Mouse (Mus musculus) embryonic facial prominence, embryonic 12.5 days (tissue): ENCODE results near the gene Nkpd1. TPM values are rescaled to one million over a fixed set of nuclear protein-coding genes. Genes with fewer than 3 reads are reported as not detected.

Experiments used
- ATAC-seq: fragments of 200-750 bp; cut with Nextera tagmentation; 2 replicates; pipeline ENCODE4 v1.8.0; 2017; ENCODE audit not compliant: insufficient number of reproducible peaks, insufficient read depth, low FRiP score, low TSS enrichment
- H3K27ac ChIP-seq: fragments of 300-500 bp; sonication (generic); 2 replicates; pipeline ENCODE4 v1.5.1; 2016; ENCODE audit warnings: mild to moderate bottlenecking
- H3K27me3 ChIP-seq: fragments of 300-500 bp; sonication (generic); 2 replicates; pipeline ENCODE4 v1.6.1; 2016; ENCODE audit warnings: mild to moderate bottlenecking, moderate library complexity
- H3K36me3 ChIP-seq: fragments of 300-500 bp; sonication (generic); 2 replicates; pipeline ENCODE4 v1.6.1; 2016; ENCODE audit warnings: mild to moderate bottlenecking
- H3K4me1 ChIP-seq: fragments of 300-500 bp; sonication (generic); 2 replicates; pipeline ENCODE4 v1.6.1; 2016
- H3K4me2 ChIP-seq: fragments of 300-500 bp; sonication (generic); replicated peaks from 2 replicates; pipeline ENCODE4 v1.6.1; 2016; ENCODE audit warnings: mild to moderate bottlenecking, moderate library complexity
- H3K4me3 ChIP-seq: fragments of 300-500 bp; sonication (generic); 2 replicates; pipeline ENCODE4 v1.5.1; 2016; ENCODE audit warnings: mild to moderate bottlenecking
- H3K9ac ChIP-seq: fragments of 300-500 bp; sonication (generic); 2 replicates; pipeline ENCODE4 v1.6.1; 2016; ENCODE audit warnings: mild to moderate bottlenecking, moderate library complexity
- H3K9me3 ChIP-seq: fragments of 300-500 bp; sonication (generic); 2 replicates; pipeline ENCODE4 v1.6.1; 2016; ENCODE audit warnings: mild to moderate bottlenecking, moderate library complexity
- WGBS: fragments of 180-500 bp; shearing (Covaris S2); methylation state at CpG from one replicate; pipeline ENCODE4 v1.1.7; 2016; 5-methylcytosine and 5-hydroxymethylcytosine counted together
- polyA plus RNA-seq: library from polyadenylated mRNA; unstranded; fragments of >200 nt; fragmentation: Nextera tagmentation; extraction: Ambion mirVana; gene quantifications from 2 replicates; pipeline ENCODE4 v1.2.1, GENCODE M21; 2016

Gene Nkpd1
- polyA plus RNA-seq, 1 experiment from 2014 or later, result 0.06 TPM

GRCm38 (mm10) chr7:19524420-19525104 lies 6.9 kb downstream of the Nkpd1 start:
- Histone ChIP-seq H3K9me3 (0 out of 2 replicates have a peak, but pooled peaks cover 2% of the 10 kb centered on the region), H3K36me3 (peaks cover 8% of the 10 kb centered on the region), H3K4me1 (peaks cover 25% of the 10 kb centered on the region), H3K9ac (peak overlapping the region; percentile 44), H3K4me3 (peak overlapping the region; percentile 43), H3K4me2 (peak overlapping the region; percentile 82), H3K27me3 (peaks cover 68% of the 10 kb centered on the region), H3K27ac (no peak overlapping the region)
- 11% methylated on average over 24 of the region's 24 CpGs for WGBS
- ATAC-seq, result no peak

- peaks cover 13% of the 10 kb centered on the region for H3K36me3 ChIP-seq
- H3K27me3 ChIP-seq, result peaks cover 63% of the 10 kb centered on the region
- WGBS, result 60% methylated on average over 2 of the region's 2 CpGs
- H3K9ac ChIP-seq, result no peak overlapping the region
- 0 out of 2 replicates have a peak, but pooled peaks cover 2% of the 10 kb centered on the region for H3K9me3 ChIP-seq
- H3K4me1 ChIP-seq, result peaks cover 20% of the 10 kb centered on the region
- no peak overlapping the region for H3K4me3 ChIP-seq
- no peak for ATAC-seq
- H3K27ac ChIP-seq, result no peak overlapping the region
- H3K4me2 ChIP-seq, result no peak overlapping the region
These were observed 7.5 kb downstream of the Nkpd1 start for GRCm38 (mm10) chr7:19525105-19525481.

DNA sequence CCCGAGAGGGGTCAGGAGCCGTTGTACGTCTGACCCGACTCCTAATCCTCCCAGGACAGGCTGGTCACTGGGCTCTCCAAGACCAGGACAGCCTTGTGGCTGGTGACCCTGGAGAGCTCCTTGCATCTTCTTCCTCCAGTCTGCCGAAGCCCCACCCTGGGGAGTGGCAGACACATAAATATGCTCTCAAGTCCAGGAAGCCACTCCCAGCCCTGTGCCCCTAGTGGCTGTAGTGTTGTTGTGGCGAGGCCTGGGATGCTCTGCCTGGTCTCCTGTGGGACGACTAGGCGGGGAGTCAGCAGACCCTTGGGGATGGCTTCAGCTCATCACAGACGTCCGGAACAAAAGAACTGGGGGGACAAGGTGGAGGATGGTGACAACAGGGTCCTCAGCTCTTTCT lies 13.4 kb downstream of the Nkpd1 start:
- peaks cover 71% of the 10 kb centered on the region for H3K36me3 ChIP-seq
- peaks cover 3% of the 10 kb centered on the region; the same call in 1 of the 2 replicates for H3K27me3 ChIP-seq
- H3K9ac ChIP-seq, result no peak overlapping the region
- ATAC-seq, result no peak
- H3K4me2 ChIP-seq, result no peak overlapping the region
- no peak overlapping the region for H3K27ac ChIP-seq
- no peaks in the 10 kb centered on the region for H3K4me1 ChIP-seq
- no peaks in the 10 kb centered on the region for H3K9me3 ChIP-seq
- 76% methylated on average over 10 of the region's 10 CpGs for WGBS
- no peak overlapping the region for H3K4me3 ChIP-seq

DNA sequence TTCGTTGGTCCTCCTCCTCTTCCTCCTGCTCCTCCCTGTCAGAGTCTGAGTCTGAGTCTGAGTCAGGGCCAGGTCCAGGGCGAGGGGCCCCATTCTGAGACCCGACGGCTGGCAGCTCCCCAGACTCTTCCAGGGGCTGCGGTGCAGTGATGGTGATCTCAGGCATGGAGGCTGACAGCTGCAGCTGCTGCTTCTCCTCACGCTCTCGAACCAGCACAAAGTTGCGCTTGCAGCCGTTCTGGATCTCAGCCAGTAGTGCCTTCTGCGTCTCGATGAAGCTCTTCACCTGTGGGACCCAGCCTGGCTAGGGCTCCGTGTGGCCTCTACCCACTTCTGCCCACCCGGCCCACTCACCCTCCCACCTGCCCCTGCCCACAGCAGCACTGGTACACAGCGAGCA lies 14.6 kb downstream of the Nkpd1 start:
- peaks cover 71% of the 10 kb centered on the region for H3K36me3 ChIP-seq
- no peak overlapping the region for H3K4me3 ChIP-seq
- ATAC-seq, result no peak
- no peaks in the 10 kb centered on the region for H3K27me3 ChIP-seq
- no peak overlapping the region for H3K4me2 ChIP-seq
- H3K4me1 ChIP-seq, result no peaks in the 10 kb centered on the region
- 91% methylated on average over 14 of the region's 14 CpGs for WGBS
- H3K9ac ChIP-seq, result 0 out of 2 replicates have a peak overlapping the region, but pooled peaks have one; percentile 12
- no peak overlapping the region for H3K27ac ChIP-seq
- H3K9me3 ChIP-seq, result no peaks in the 10 kb centered on the region

- 95% methylated on average over 10 of the region's 10 CpGs for WGBS
These were observed 17.0 kb downstream of the Nkpd1 start for GRCm38 (mm10) chr7:19534676-19535075.

GRCm38 (mm10) chr7:19540771-19541566 lies 23.3 kb downstream of the Nkpd1 start:
- Histone ChIP-seq H3K27ac (no peak overlapping the region), H3K4me2 (no peak overlapping the region), H3K9me3 (no peaks in the 10 kb centered on the region), H3K9ac (no peak overlapping the region), H3K27me3 (no peaks in the 10 kb centered on the region), H3K4me1 (0 out of 2 replicates have a peak, but pooled peaks cover 5% of the 10 kb centered on the region), H3K4me3 (no peak overlapping the region), H3K36me3 (no peaks in the 10 kb centered on the region)
- ATAC-seq, result no peak
- 78% methylated on average over 2 of the region's 2 CpGs for WGBS

More at GRCm38 (mm10) chr7:19534676-19535075, 17.0 kb downstream of the Nkpd1 start:
- Histone ChIP-seq H3K36me3 (peaks cover 62% of the 10 kb centered on the region), H3K9me3 (no peaks in the 10 kb centered on the region), H3K4me1 (no peaks in the 10 kb centered on the region), H3K4me2 (no peak overlapping the region), H3K27me3 (no peaks in the 10 kb centered on the region), H3K27ac (no peak overlapping the region), H3K9ac (no peak overlapping the region), H3K4me3 (no peak overlapping the region)
- ATAC-seq, result no peak

- no peak for ATAC-seq
- Histone ChIP-seq H3K4me3 (no peak overlapping the region), H3K27ac (no peak overlapping the region), H3K9me3 (no peaks in the 10 kb centered on the region), H3K4me2 (no peak overlapping the region), H3K9ac (no peak overlapping the region), H3K27me3 (no peaks in the 10 kb centered on the region), H3K4me1 (peaks cover 8% of the 10 kb centered on the region; the same call in 1 of the 2 replicates), H3K36me3 (no peaks in the 10 kb centered on the region)
- WGBS, result 80% methylated on average over 7 of the region's 7 CpGs
These were observed 24.1 kb downstream of the Nkpd1 start for GRCm38 (mm10) chr7:19541681-19542154.

GRCm38 (mm10) chr7:19542155-19542691 lies 24.6 kb downstream of the Nkpd1 start:
- Histone ChIP-seq H3K27ac (no peak overlapping the region; the same call in 1 of the 2 replicates), H3K4me3 (no peak overlapping the region), H3K36me3 (no peaks in the 10 kb centered on the region), H3K9me3 (no peaks in the 10 kb centered on the region), H3K9ac (no peak overlapping the region), H3K4me1 (peaks cover 8% of the 10 kb centered on the region; the same call in 1 of the 2 replicates), H3K27me3 (no peaks in the 10 kb centered on the region), H3K4me2 (no peak overlapping the region)
- ATAC-seq, result peak; percentile 64; the same call in 1 of the 2 replicates
- 76% methylated on average over 8 of the region's 8 CpGs for WGBS

DNA sequence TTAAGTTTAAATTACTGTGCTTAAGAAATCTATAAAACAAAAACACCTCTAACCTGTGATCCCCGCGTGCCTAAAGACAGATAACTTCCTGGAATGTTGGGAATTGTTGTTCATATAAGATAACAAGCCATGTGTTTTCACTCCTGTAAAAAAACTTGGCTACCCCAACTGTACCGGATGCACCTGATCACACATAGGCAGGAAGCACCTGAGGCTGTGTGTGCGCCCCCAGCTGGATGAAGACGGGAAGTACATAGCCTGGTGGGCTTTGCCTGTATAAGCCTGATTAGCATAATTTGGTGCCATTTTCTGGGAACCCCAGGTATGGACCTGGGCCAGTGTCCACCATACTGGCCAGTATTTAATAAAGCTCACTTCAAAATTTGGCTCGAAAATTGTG lies 25.9 kb downstream of the Nkpd1 start:
- no peaks in the 10 kb centered on the region for H3K9me3 ChIP-seq
- no peak for ATAC-seq
- H3K4me3 ChIP-seq, result no peak overlapping the region
- H3K4me1 ChIP-seq, result peaks cover 8% of the 10 kb centered on the region; the same call in 1 of the 2 replicates
- no peaks in the 10 kb centered on the region for H3K36me3 ChIP-seq
- H3K27ac ChIP-seq, result no peak overlapping the region
- no peaks in the 10 kb centered on the region for H3K27me3 ChIP-seq
- no peak overlapping the region for H3K9ac ChIP-seq
- no peak overlapping the region for H3K4me2 ChIP-seq
- WGBS, result 53% methylated on average over 6 of the region's 6 CpGs

DNA sequence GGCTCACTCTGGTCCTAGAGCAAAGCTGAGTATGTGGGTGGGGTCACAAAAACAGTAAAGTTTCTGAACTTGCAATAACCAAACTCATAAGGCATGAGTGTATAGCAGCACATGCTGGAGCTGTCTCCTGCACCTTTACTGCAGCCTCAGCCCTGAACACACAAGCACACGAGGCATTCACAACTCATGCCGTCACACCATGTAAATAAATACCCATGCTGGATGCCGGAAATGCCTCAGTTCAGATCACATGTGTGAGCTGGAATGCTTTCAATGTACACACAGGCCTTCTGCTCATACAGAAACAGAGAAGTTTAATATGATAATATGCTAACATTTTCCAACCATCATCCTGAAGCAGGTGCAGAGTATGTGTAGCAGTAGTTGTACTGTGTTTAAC lies 28.4 kb downstream of the Nkpd1 start:
- ATAC-seq, result no peak
- Histone ChIP-seq H3K36me3 (no peaks in the 10 kb centered on the region), H3K4me2 (no peak overlapping the region), H3K4me1 (peaks cover 8% of the 10 kb centered on the region; the same call in 1 of the 2 replicates), H3K27ac (no peak overlapping the region), H3K4me3 (no peak overlapping the region), H3K9ac (no peak overlapping the region), H3K9me3 (no peaks in the 10 kb centered on the region), H3K27me3 (no peaks in the 10 kb centered on the region)
- 61% methylated on average over 3 of the region's 3 CpGs for WGBS

GRCm38 (mm10) chr7:19547344-19547969 lies 29.8 kb downstream of the Nkpd1 start:
- Histone ChIP-seq H3K9me3 (no peaks in the 10 kb centered on the region), H3K4me3 (no peak overlapping the region), H3K36me3 (peaks cover 4% of the 10 kb centered on the region; the same call in 1 of the 2 replicates), H3K27me3 (no peaks in the 10 kb centered on the region), H3K27ac (no peak overlapping the region), H3K9ac (no peak overlapping the region), H3K4me2 (no peak overlapping the region), H3K4me1 (peaks cover 3% of the 10 kb centered on the region; the same call in 1 of the 2 replicates)
- 76% methylated on average over 2 of the region's 2 CpGs for WGBS
- ATAC-seq, result no peak
